Mouse (Mus musculus) ES-CJ7 (cell line): ENCODE measurements around the gene Ppp4r4.
"Not testable (repeated sequence)": the region's sequence is repeated elsewhere in the genome, so short reads cannot be mapped to it uniquely, and the experiment has no call there.

Experiments
- DNase-seq: peaks from one replicate; pipeline ENCODE4 v3.0.0; 2011; ENCODE audit warnings: low read depth, low spot score

Ppp4r4 gene

DNA sequence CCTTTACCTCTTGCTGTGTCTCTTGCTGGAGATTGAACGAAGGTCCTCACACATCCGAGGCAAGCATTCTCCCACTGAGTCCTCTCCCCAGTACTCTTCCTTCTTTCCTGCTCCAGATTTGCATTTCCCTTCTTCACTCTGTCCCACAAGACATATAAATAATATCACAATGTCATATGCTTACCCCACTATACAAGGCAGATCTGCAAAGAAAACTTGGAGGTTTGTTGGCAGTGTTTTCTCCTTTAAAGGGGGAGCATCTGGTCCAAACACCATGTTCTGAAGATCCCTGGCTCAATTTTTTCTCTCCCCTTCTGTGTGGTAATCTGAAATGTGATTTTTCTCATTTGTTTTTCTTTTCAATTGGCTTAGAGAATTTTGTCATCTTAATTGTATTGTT lies 102.3 kb downstream of the Ppp4r4 start:
- no peak for DNase-seq

DNA sequence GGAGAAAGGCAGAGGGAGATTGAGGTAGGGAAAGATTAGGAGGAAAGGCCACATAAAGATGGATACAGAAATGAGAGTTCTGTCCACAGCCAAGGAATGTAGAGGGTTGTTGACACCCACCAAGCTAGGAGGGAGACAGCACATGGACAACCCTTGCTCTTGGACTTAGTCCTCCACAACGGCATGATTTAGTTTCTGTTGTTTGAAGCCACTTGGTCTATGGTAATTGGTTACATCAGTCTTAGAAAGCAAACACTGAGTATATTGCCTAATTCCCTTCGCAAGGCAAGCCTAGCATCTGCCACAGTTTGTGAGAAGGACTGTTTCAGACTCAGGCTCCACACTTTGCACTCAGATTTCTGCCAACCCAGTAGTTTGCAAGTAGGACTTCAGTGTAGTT lies 103.8 kb downstream of the Ppp4r4 start:
- no peak for DNase-seq

DNA sequence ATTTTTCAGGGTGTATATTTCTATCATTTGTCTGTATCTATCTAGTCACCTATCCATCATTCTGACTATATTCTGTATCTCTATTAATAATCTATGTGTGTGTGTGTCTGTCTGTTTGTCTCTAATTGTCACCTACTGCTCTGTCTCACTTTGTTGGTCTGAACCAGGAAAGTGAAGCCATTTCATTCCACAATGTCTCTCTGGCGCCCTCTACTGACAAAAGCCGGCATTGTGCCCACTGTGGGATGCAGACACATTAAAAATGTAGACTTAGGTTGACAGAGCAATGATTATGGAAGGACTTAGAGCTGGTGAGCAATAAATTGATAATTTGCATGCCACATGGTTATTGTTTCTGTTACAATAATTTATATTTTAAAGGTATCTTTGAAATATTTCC lies 111.3 kb downstream of the Ppp4r4 start:
- DNase-seq, result peak; percentile 58

DNA sequence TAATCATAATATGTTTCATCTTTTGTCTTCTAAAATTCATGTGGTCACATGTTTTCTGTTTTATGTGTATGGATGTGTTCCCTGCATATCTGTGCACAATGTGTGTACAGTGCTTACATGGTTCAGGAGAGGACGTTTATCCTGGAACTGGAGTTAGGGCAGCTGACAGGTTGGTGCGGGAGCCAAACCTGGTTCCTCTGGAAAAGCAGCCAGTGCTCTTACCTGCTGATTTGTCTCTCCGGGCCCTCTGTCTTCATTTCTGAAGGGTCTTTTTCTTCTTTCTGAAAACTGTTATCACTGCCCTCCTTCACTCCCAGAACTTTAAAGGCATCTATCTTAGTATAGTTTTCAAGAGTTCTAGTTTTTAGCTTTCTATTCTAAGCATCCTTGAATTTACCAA lies 111.7 kb downstream of the Ppp4r4 start:
- DNase-seq, result no peak

- no peak for DNase-seq
Measured at GRCm38 (mm10) chr12:103644601-103645000, 112.5 kb downstream of the Ppp4r4 start.

DNA sequence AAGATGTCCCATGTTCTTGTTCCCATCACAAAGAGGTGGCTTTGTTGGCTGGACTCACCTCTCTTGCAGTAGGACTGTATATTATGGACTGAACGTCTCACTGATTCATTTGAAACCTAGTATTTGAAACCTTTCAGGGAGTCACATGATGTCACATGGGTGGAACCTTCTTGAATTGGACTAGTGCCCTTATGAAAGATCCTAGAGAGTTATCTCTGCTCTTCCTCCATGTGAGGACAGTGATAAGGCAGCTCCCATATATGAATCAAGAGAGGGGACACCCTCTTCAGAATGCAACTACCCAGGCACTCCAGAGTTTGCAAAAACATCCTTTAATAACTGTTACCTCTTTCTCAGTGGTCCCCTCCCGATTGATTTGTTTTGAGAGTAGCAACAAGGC lies 114.2 kb downstream of the Ppp4r4 start:
- DNase-seq, result no peak

DNA sequence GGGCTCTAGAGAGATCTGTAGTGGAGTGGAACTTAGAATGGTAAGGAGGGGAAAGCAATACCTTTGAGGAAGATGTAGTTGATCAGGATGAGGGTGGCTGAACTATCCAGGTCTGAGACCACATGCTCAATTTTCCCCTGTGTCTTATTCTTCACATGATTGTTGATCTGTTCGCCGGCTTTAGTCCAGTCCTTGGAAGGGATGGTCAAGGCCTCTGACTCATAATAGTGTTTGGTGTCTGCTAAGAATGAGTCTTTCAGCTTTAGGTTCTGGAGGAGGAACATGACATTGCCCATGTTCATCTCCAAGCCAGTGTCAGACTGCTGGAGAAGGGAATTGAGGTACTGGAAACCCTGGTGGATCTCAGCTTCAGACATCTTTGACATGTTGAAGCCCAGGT lies 121.8 kb downstream of the Ppp4r4 start:
- DNase-seq, result no peak

- DNase-seq, result no peak
Measured at GRCm38 (mm10) chr12:103655123-103656044, 123.3 kb downstream of the Ppp4r4 start.

- no peak for DNase-seq
Measured at GRCm38 (mm10) chr12:103656848-103657626, 125.0 kb downstream of the Ppp4r4 start, which contains the start of gene Serpina6. Gene Serpina6, minus strand, starts transcription at chr12:103657212.

DNA sequence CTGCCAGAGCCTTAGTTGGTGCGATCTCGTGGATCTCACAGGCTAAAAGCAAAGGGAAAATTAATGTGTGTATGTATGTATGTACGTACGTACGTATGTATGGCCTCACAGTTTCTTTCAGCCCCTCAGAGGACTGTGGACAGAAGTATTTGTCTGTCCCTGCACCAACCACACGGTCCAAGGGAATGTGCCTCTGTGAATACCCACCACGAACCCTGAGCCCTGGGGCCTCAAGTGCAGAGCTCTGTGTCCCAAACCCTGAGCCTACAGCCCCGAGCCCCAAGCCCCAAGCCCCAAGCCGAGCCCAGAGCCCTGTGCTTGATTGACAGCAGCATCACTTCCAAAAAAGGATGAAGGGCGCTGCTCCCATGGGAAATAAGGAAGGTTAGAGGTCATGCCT lies 125.9 kb downstream of the Ppp4r4 start:
- DNase-seq, result no peak

DNA sequence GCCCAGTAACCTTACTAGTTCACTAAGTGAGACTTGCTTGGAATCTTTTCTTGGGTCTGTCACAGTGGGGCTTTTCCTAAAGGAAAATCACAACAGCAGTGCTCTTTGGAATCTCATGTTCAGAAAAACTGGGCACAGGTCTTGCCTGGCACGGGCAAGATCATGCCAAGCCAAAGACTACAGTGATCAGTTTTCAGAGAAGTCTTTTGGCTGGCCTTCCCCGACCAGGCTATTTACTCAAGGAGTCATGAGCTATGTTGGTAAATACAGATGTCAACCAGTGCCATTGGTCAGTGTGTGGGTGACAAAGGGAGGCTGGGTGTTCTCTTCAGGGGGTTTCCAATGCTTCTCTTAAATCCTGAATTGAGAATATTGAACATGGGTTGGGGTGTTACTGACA lies 127.1 kb downstream of the Ppp4r4 start:
- DNase-seq, result no peak

DNA sequence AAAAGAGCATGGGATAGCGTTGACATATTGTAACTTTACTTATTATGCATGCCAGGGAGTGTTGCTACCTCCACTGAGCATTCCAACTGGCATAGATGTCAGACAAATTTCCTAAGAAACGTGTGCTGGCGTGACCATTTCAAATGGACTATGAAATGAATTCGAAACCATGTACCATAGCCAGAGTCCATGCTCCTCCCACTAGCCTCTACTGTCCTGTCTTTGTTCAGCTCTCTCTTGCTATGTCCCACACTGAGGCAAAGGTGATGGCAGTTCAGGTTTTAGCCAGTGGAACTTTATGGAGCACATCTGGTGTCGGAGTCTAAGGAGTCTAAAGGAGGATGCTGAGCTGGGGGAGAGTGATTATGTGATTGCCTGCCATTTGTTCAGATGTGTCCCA lies 128.0 kb downstream of the Ppp4r4 start:
- DNase-seq, result no peak

- DNase-seq, result not testable (repeated sequence)
Measured at GRCm38 (mm10) chr12:103662053-103662452, 130.0 kb downstream of the Ppp4r4 start.
